Mouse (Mus musculus): ENCODE results near the gene Nox4. TPM values are rescaled to one million over a fixed set of nuclear protein-coding genes. Genes with fewer than 3 reads are reported as not detected.
A peak's percentile ranks its signal among the peaks of the same experiment; 100 is the strongest.

The Nox4 gene
- 2.2 and 2.6 TPM in 2 replicates for total RNA-seq (2012; rRNA removed)

- H3K9me3 ChIP-seq (ENCODE audit: control insufficient read depth, insufficient read depth, low read depth, low read length): no peaks in the 10 kb centered on the region
- no peak within 1 kb of the TSS; the same call in 1 of the 2 replicates for H3K27ac ChIP-seq (ENCODE audit: insufficient read depth, low read depth, low read length, poor library complexity, severe bottlenecking)
- H3K9ac ChIP-seq (ENCODE audit: insufficient read depth, low read depth, low read length, poor library complexity, severe bottlenecking): peak within 1 kb of the TSS; percentile 86
- peak within 1 kb of the TSS; percentile 82 to 83 for H3K4me3 ChIP-seq (ENCODE audit: insufficient read depth in 1 of 2, low read depth in 1 of 2, low read length in 2 of 2, poor library complexity in 1 of 2, severe bottlenecking in 1 of 2)
- in situ Hi-C loops (cut with MboI; ENCODE audit: low sequenced_read_pairs in 2 of 2, unreplicated experiment in 2 of 2): no loop called here
- TF ChIP-seq ZNF384 (IDR thresholded peaks at IDR 0.05; ENCODE audit: low read depth, low read length) (no peak), HCFC1 (IDR thresholded peaks at IDR 0.05; ENCODE audit: borderline replicate concordance, insufficient read depth, low read length) (no peak), MAFK (IDR thresholded peaks at IDR 0.05; ENCODE audit: insufficient read depth, low read depth, low read length) (no peak), ZC3H11A (IDR thresholded peaks at IDR 0.05; ENCODE audit: borderline replicate concordance, low read depth, low read length) (no peak), CHD2 (IDR thresholded peaks at IDR 0.05; ENCODE audit: low read depth, low read length) (no peak)
- H3K4me1 ChIP-seq (ENCODE audit: control insufficient read depth in 2 of 2, insufficient read depth in 2 of 2, low read length in 2 of 2, poor library complexity in 1 of 2): peaks cover 2% of the 10 kb centered on the region in 2 experiments; a peak in 1 of 4 replicates
- DNase-seq (ENCODE audit: low read depth, low spot score): no peak
- no peaks in the 10 kb centered on the region for H3K36me3 ChIP-seq (ENCODE audit: control insufficient read depth, insufficient read depth, low read length, poor library complexity, severe bottlenecking)
Measured at GRCm38 (mm10) chr7:87245856-87246579, at the start of gene Nox4. Gene Nox4 (plus strand): TSS chr7:87246096.

GRCm38 (mm10) chr7:87204751-87205150 is 41.1 kb upstream of the Nox4 start:
- no peak overlapping the region for H3K4me3 ChIP-seq (ENCODE audit: insufficient read depth in 1 of 2, low read depth in 1 of 2, low read length in 2 of 2, poor library complexity in 1 of 2, severe bottlenecking in 1 of 2)
- in situ Hi-C loops (cut with MboI; ENCODE audit: low sequenced_read_pairs in 2 of 2, unreplicated experiment in 2 of 2): no loop called here
- DNase-seq (ENCODE audit: low read depth, low spot score): no peak
- H3K4me1 ChIP-seq (ENCODE audit: control insufficient read depth in 2 of 2, insufficient read depth in 2 of 2, low read length in 2 of 2, poor library complexity in 1 of 2): no peaks in the 10 kb centered on the region
- H3K9ac ChIP-seq (ENCODE audit: insufficient read depth, low read depth, low read length, poor library complexity, severe bottlenecking): no peak overlapping the region
- H3K27ac ChIP-seq (ENCODE audit: insufficient read depth, low read depth, low read length, poor library complexity, severe bottlenecking): no peak overlapping the region
- TF ChIP-seq ZC3H11A (IDR thresholded peaks at IDR 0.05; ENCODE audit: borderline replicate concordance, low read depth, low read length) (no peak), MAFK (IDR thresholded peaks at IDR 0.05; ENCODE audit: insufficient read depth, low read depth, low read length) (no peak), ZNF384 (IDR thresholded peaks at IDR 0.05; ENCODE audit: low read depth, low read length) (no peak), CHD2 (IDR thresholded peaks at IDR 0.05; ENCODE audit: low read depth, low read length) (no peak), HCFC1 (IDR thresholded peaks at IDR 0.05; ENCODE audit: borderline replicate concordance, insufficient read depth, low read length) (no peak)
- H3K36me3 ChIP-seq (ENCODE audit: control insufficient read depth, insufficient read depth, low read length, poor library complexity, severe bottlenecking): no peaks in the 10 kb centered on the region
- no peaks in the 10 kb centered on the region for H3K9me3 ChIP-seq (ENCODE audit: control insufficient read depth, insufficient read depth, low read depth, low read length)

DNA sequence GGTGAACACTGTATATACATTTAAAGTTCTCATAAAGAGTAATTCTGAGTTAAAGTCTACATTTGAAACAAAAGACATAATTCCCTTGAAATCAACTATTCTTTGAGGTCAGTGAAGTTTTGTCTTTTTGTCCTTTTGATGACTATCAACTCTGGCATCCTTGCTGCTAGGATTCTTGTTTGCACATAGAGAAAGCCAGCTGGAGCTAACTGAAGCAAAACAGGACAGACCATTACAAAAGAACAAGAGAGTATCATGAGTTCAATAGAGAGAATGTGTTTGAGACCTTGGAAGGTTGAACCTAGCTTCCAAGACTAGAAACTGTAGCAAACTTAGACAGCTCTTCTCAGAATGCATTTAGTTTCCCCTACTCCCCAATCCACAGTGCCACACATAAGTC is 24.2 kb upstream of the Nox4 start:
- TF ChIP-seq MAFK (IDR thresholded peaks at IDR 0.05; ENCODE audit: insufficient read depth, low read depth, low read length) (no peak), CHD2 (IDR thresholded peaks at IDR 0.05; ENCODE audit: low read depth, low read length) (no peak), ZC3H11A (IDR thresholded peaks at IDR 0.05; ENCODE audit: borderline replicate concordance, low read depth, low read length) (no peak), HCFC1 (IDR thresholded peaks at IDR 0.05; ENCODE audit: borderline replicate concordance, insufficient read depth, low read length) (no peak), ZNF384 (IDR thresholded peaks at IDR 0.05; ENCODE audit: low read depth, low read length) (no peak)
- no peaks in the 10 kb centered on the region for H3K9me3 ChIP-seq (ENCODE audit: control insufficient read depth, insufficient read depth, low read depth, low read length)
- in situ Hi-C loops (cut with MboI; ENCODE audit: low sequenced_read_pairs in 2 of 2, unreplicated experiment in 2 of 2): no loop called here
- no peaks in the 10 kb centered on the region for H3K36me3 ChIP-seq (ENCODE audit: control insufficient read depth, insufficient read depth, low read length, poor library complexity, severe bottlenecking)
- no peak overlapping the region for H3K9ac ChIP-seq (ENCODE audit: insufficient read depth, low read depth, low read length, poor library complexity, severe bottlenecking)
- no peak overlapping the region for H3K4me3 ChIP-seq (ENCODE audit: insufficient read depth in 1 of 2, low read depth in 1 of 2, low read length in 2 of 2, poor library complexity in 1 of 2, severe bottlenecking in 1 of 2)
- no peak overlapping the region for H3K27ac ChIP-seq (ENCODE audit: insufficient read depth, low read depth, low read length, poor library complexity, severe bottlenecking)
- no peaks in the 10 kb centered on the region for H3K4me1 ChIP-seq (ENCODE audit: control insufficient read depth in 2 of 2, insufficient read depth in 2 of 2, low read length in 2 of 2, poor library complexity in 1 of 2)
- no peak for DNase-seq (ENCODE audit: low read depth, low spot score)

DNA sequence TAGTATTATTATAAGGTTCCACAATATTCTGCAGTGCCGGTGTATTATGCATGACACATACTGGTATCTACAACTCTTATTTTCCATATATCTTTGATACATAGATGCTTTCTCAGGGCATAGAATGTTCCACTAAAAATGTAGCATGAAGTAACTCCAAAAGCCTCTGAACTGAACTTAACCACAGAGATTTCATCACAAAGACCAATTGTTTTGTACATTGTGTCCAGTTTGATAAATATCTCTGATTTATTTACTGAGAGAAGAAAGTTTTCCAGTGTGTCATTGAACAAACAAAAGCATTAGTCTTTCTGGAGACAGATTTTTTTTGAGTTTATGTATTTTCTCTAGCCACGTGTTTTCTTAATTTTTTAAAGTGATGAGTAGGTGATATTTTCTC is 23.1 kb upstream of the Nox4 start:
- H3K9me3 ChIP-seq (ENCODE audit: control insufficient read depth, insufficient read depth, low read depth, low read length): no peaks in the 10 kb centered on the region
- DNase-seq (ENCODE audit: low read depth, low spot score): no peak
- no peak overlapping the region for H3K27ac ChIP-seq (ENCODE audit: insufficient read depth, low read depth, low read length, poor library complexity, severe bottlenecking)
- H3K4me1 ChIP-seq (ENCODE audit: control insufficient read depth in 2 of 2, insufficient read depth in 2 of 2, low read length in 2 of 2, poor library complexity in 1 of 2): no peaks in the 10 kb centered on the region
- no peak overlapping the region for H3K9ac ChIP-seq (ENCODE audit: insufficient read depth, low read depth, low read length, poor library complexity, severe bottlenecking)
- TF ChIP-seq MAFK (IDR thresholded peaks at IDR 0.05; ENCODE audit: insufficient read depth, low read depth, low read length) (no peak), ZC3H11A (IDR thresholded peaks at IDR 0.05; ENCODE audit: borderline replicate concordance, low read depth, low read length) (no peak), HCFC1 (IDR thresholded peaks at IDR 0.05; ENCODE audit: borderline replicate concordance, insufficient read depth, low read length) (no peak), CHD2 (IDR thresholded peaks at IDR 0.05; ENCODE audit: low read depth, low read length) (no peak), ZNF384 (IDR thresholded peaks at IDR 0.05; ENCODE audit: low read depth, low read length) (no peak)
- no peaks in the 10 kb centered on the region for H3K36me3 ChIP-seq (ENCODE audit: control insufficient read depth, insufficient read depth, low read length, poor library complexity, severe bottlenecking)
- H3K4me3 ChIP-seq (ENCODE audit: insufficient read depth in 1 of 2, low read depth in 1 of 2, low read length in 2 of 2, poor library complexity in 1 of 2, severe bottlenecking in 1 of 2): no peak overlapping the region
- in situ Hi-C loops (cut with MboI; ENCODE audit: low sequenced_read_pairs in 2 of 2, unreplicated experiment in 2 of 2): no loop called here

All from ES-E14 (cell line).